Mouse (Mus musculus): ENCODE data around the gene Gast.

DNA sequence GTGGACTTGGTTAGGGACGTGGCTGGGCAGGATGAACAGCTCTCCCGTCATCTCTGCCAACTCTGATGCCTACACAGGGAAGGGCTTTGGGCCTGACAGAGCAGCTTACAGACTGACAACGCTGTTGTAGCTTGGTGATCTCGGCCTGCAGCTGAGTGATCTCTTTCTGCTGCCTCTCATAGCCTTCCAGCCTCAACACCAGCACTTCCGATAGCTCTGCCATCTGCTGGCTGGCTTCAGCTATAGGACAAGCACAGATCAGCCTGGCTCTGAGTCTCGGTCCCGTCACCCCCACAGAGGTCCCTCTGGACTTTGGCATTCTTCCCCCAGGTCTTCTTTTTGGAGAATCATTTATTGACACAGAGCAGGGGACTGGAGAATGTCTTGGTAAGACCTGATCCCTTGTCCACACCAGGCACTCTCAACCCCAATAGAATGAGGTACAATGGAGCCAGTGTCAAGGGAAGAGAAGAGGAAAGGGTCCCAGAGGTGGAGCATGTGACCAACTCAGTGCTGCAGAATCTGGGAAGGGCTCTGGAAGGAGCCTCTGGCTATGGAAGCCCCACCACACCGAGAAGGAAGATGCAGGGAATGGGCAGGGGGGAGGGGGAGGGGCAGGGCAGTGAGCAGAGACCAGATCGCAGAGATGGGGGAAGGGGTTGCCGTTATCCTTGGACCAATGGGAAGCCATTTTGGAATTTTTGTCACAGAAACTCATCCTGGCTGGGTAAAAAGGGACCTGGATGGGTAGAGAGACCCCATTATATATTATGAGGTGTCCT lies 18.1 kb downstream of the Gast start:
- peak; percentile 68 for TF ChIP-seq CTCF (IDR thresholded peaks at IDR 0.05; ENCODE audit: low read depth)
- TF ChIP-seq EP300 (IDR thresholded peaks at IDR 0.05; ENCODE audit: low read depth): no peak

Data from heart, postnatal 0 days (tissue).